10 mouse cellular contexts compared by ENCODE assay signal in genomic region chr3:122130771-122131170, GRCm38 (mm10).
DNase-seq lines count a peak whose midpoint lies in the region; ATAC-seq lines count a peak whose summit lies in the region.
"Had no signal": no experiment of that assay in that cellular context is flagged by ENCODE, and none has a peak within 500 bp of the region (broad histone marks: within the 10 kb centered on the region; RNA-seq: fewer than 3 reads in every experiment).

No protein-coding gene starts in this region.

- H3K4me2 ChIP-seq in heart, embryonic 14.5 days (ENCODE audit: low read length), result no peak overlapping the region; the same call in 1 of the 2 replicates
- H3K4me2 ChIP-seq in liver, embryonic 11.5 days, result no peak overlapping the region

- DNase-seq in testis, postnatal 14 days (ENCODE audit: low spot score), result peak; percentile 27
- no peak for DNase-seq in testis, postnatal 10 days (ENCODE audit: low spot score)
- no peak for DNase-seq in liver, embryonic 11.5 days (ENCODE audit: low spot score)
- DNase-seq in spleen, postnatal 14 days (ENCODE audit: low spot score in 2 of 2), result no peak
- no peak for DNase-seq in cerebellum, postnatal 14 days
- no peak for DNase-seq in frontal cortex, postnatal 25 days (ENCODE audit: low spot score in 2 of 2)
- DNase-seq in right cerebral cortex, postnatal 14 days, result no peak
- DNase-seq: layer of hippocampus, postnatal 36 days had no signal

- H3K9me3 ChIP-seq in heart, embryonic 14.5 days (ENCODE audit: control insufficient read depth, low read length), result no peaks in the 10 kb centered on the region
- H3K9me3 ChIP-seq in liver, embryonic 11.5 days (ENCODE audit: control insufficient read depth, low read length), result no peaks in the 10 kb centered on the region
- H3K9me3 ChIP-seq: G1E had no signal

- peak; percentile 78 for ATAC-seq in heart, embryonic 14.5 days (ENCODE audit: insufficient number of reproducible peaks, insufficient read depth, low FRiP score, low read depth)
- peak; percentile 43; the same call in 1 of the 2 replicates for ATAC-seq in liver, embryonic 11.5 days (replicated peaks; ENCODE audit: low FRiP score)

- H3K4me3 ChIP-seq in heart, embryonic 14.5 days (ENCODE audit: control insufficient read depth in 1 of 2, insufficient read depth in 1 of 2, low read depth in 1 of 2, low read length in 2 of 2), result no peak overlapping the region
- H3K4me3 ChIP-seq in liver, embryonic 11.5 days (ENCODE audit: low read depth, low read length), result no peak overlapping the region

- H3K9ac ChIP-seq in heart, embryonic 14.5 days (ENCODE audit: low read length), result no peak overlapping the region
- no peak overlapping the region for H3K9ac ChIP-seq in liver, embryonic 11.5 days (ENCODE audit: low read depth, low read length)

- H3K27me3 ChIP-seq in heart, embryonic 14.5 days (ENCODE audit: control insufficient read depth, insufficient read depth, low read length), result no peaks in the 10 kb centered on the region
- H3K27me3 ChIP-seq in liver, embryonic 11.5 days (replicated peaks; ENCODE audit: control insufficient read depth, insufficient read depth, low read length), result no peaks in the 10 kb centered on the region

- peak overlapping the region; percentile 85 to 92 for H3K27ac ChIP-seq in heart, embryonic 14.5 days (replicated peaks in 1 of 2; ENCODE audit: control insufficient read depth in 1 of 2, insufficient read depth in 1 of 2, low read depth in 2 of 2, low read length in 2 of 2)
- no peak overlapping the region for H3K27ac ChIP-seq in liver, embryonic 11.5 days (ENCODE audit: low read depth, low read length)

- H3K4me1 ChIP-seq in heart, embryonic 14.5 days (ENCODE audit: control insufficient read depth in 2 of 2, insufficient read depth in 2 of 2, low read length in 2 of 2), result peaks cover 48 to 59% of the 10 kb centered on the region in 2 experiments
- peaks cover 10% of the 10 kb centered on the region; the same call in 1 of the 2 replicates for H3K4me1 ChIP-seq in liver, embryonic 11.5 days (replicated peaks; ENCODE audit: control insufficient read depth, insufficient read depth, low read length)

- 9% methylated on average over 4 of the region's 4 CpGs for WGBS in heart, embryonic 14.5 days
- 38% methylated on average over 4 of the region's 4 CpGs for WGBS in liver, embryonic 11.5 days

- H3K36me3 ChIP-seq in heart, embryonic 14.5 days (ENCODE audit: control insufficient read depth, insufficient read depth, low read length), result no peaks in the 10 kb centered on the region
- no peaks in the 10 kb centered on the region for H3K36me3 ChIP-seq in liver, embryonic 11.5 days (ENCODE audit: control insufficient read depth, insufficient read depth, low read length)
- H3K36me3 ChIP-seq: G1E had no signal
